Mouse (Mus musculus): Measurements from ENCODE around the gene Lmbrd1.
"Not testable (repeated sequence)": the region's sequence is repeated elsewhere in the genome, so short reads cannot be mapped to it uniquely, and the experiment has no call there.

DNA sequence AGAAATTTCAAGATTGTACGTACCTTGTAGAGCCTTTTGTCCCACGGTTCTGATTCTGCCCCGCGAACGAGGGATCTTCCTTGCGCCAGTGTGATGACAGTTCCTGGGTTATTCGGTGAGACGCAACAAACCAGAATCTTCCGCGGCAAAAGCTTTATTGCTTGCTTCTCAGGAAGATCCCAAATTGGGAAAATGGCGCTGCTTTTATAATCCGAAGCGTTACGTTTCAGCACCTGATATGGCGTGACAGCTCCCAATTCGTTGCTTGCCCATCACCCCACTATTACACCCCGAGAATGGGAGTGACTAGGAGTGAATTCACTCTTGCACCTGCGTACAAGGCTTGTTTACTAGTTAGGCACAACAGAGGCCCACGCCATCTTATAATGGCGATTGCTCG is 129.5 kb downstream of the Lmbrd1 start:
- TF ChIP-seq CTCF, EP300 (IDR thresholded peaks at IDR 0.05): not testable (repeated sequence)
